Mouse (Mus musculus) thymus, adult 2 months (tissue): ENCODE measurements around the gene Bbof1.

ENCODE experiments used
- CTCF ChIP-seq: fragments of 200-500 bp; IDR thresholded peaks from 2 replicates; pipeline ENCODE4 v1.5.1; 2012; ENCODE audit warnings: mild to moderate bottlenecking, control low read depth, low read length, moderate library complexity, borderline replicate concordance; ENCODE audit not compliant: control insufficient read depth, poor library complexity, insufficient read depth; ENCODE audit errors: extremely low read depth
- POLR2A ChIP-seq: fragments of 200-500 bp; IDR thresholded peaks from 2 replicates; pipeline ENCODE4 v1.6.1; 2012; ENCODE audit warnings: mild to moderate bottlenecking, low read length, control low read depth, moderate library complexity; ENCODE audit not compliant: control insufficient read depth, poor library complexity, insufficient read depth; ENCODE audit errors: extremely low read depth

GRCm38 (mm10) chr12:84382369-84382768, 26.5 kb upstream of the Bbof1 start:
- TF ChIP-seq CTCF (no peak), POLR2A (no peak)
